8 mouse cellular contexts compared by ENCODE assay signal in the genomic region with DNA sequence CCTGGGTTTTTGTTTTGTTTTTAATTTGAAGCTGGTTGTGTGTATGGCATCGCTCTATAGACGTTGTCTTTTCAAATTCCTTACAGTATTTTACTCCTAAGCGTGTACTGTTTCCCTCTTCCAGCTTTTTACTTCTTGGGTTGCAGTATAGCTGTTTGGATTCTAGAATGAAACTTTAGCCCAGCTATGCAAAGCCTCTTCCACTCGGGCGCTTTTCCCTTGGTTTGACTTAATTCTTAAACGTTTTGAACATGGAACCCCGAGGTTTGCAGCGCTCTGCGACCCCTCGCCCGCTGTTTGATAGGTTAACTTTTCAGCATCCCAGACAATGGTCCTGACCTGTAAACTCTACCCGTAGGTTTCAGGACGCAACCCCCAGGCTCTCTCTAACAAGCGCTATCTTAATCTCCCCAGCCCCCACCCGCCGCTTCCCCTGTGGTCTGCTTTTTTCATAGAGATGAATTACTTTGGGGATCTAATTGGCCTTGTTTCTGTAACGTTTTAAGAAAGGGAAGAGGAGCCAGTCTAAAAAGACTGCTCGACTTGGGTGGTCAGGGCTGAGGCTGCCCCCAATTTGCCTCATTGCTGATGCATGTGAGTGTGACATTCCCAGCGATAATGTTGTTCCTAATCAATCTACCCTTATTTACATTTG. TPM values are rescaled to one million over a fixed set of nuclear protein-coding genes. Genes with fewer than 3 reads are reported as not detected.
DNase-seq lines count a peak whose midpoint lies in the region; ATAC-seq lines count a peak whose summit lies in the region.

No protein-coding gene starts in this region.

- peak overlapping the region; percentile 96 for H3K27ac ChIP-seq in heart, embryonic 10.5 days
- no peak overlapping the region for H3K27ac ChIP-seq in forebrain, embryonic 16.5 days (ENCODE audit: low read length)
- H3K27ac ChIP-seq in macrophage, result no peak overlapping the region

- no peak for ATAC-seq in forebrain, embryonic 16.5 days

- intact Hi-C loops in heart, postnatal 10 days (cut with DNase I), result loop anchor here (5.0 kb wide), 1 partner anchor 137 kb away; no protein-coding TSS in a partner anchor

- no peak for DNase-seq in heart, embryonic 10.5 days (ENCODE audit: low spot score)
- DNase-seq in heart, postnatal 10 days, result no peak
- DNase-seq in ES-CJ7 (ENCODE audit: low read depth, low spot score), result peak; percentile 86
- DNase-seq in layer of hippocampus, adult 8-10 months (ENCODE audit: low spot score in 2 of 2), result no peak
- no peak for DNase-seq in spleen, postnatal 4 days (ENCODE audit: low spot score in 2 of 2)
- DNase-seq in thymus, postnatal 25 days, result no peak

- no peaks in the 10 kb centered on the region for H3K36me3 ChIP-seq in heart, embryonic 10.5 days
- no peaks in the 10 kb centered on the region for H3K36me3 ChIP-seq in forebrain, embryonic 16.5 days (ENCODE audit: control insufficient read depth, insufficient read depth)
- H3K36me3 ChIP-seq in macrophage (ENCODE audit: inconsistent target), result no peaks in the 10 kb centered on the region

- H3K79me2 ChIP-seq in macrophage (ENCODE audit: inconsistent target), result no peaks in the 10 kb centered on the region

- WGBS in heart, embryonic 10.5 days, result 4% methylated on average over 19 of the region's 19 CpGs
- WGBS in forebrain, embryonic 16.5 days, result 2% methylated on average over 19 of the region's 19 CpGs
- WGBS in macrophage (ENCODE audit: missing documents), result 41% methylated on average over 19 of the region's 19 CpGs

- H3K4me2 ChIP-seq in forebrain, embryonic 16.5 days (ENCODE audit: low read length), result peak overlapping the region; percentile 98

- H3K4me3 ChIP-seq in heart, embryonic 10.5 days, result peak overlapping the region; percentile 95
- H3K4me3 ChIP-seq in forebrain, embryonic 16.5 days (replicated peaks; ENCODE audit: low read length), result no peak overlapping the region; the same call in 1 of the 2 replicates
- peak overlapping the region; percentile 41 for H3K4me3 ChIP-seq in macrophage (ENCODE audit: inconsistent target)

- no peak overlapping the region for H3K9ac ChIP-seq in forebrain, embryonic 16.5 days (replicated peaks; ENCODE audit: low read depth, low read length)

- peaks cover 37% of the 10 kb centered on the region for H3K27me3 ChIP-seq in heart, embryonic 10.5 days (ENCODE audit: insufficient read depth, poor library complexity, severe bottlenecking)
- peaks cover 21% of the 10 kb centered on the region for H3K27me3 ChIP-seq in forebrain, embryonic 16.5 days (replicated peaks; ENCODE audit: control insufficient read depth, insufficient read depth, low read length)

- no peaks in the 10 kb centered on the region for H3K9me3 ChIP-seq in heart, embryonic 10.5 days
- no peaks in the 10 kb centered on the region for H3K9me3 ChIP-seq in forebrain, embryonic 16.5 days (ENCODE audit: control insufficient read depth, low read length)

- H3K4me1 ChIP-seq in heart, embryonic 10.5 days, result peaks cover 24% of the 10 kb centered on the region
- peaks cover 49% of the 10 kb centered on the region for H3K4me1 ChIP-seq in forebrain, embryonic 16.5 days (replicated peaks; ENCODE audit: control insufficient read depth, insufficient read depth, low read length)

RNA-seq across cellular contexts. Expression of gene Ptch1, which starts 4.5 kb away (rescaled TPM):
- 8.1 and 16.9 TPM in 2 replicates for polyA plus RNA-seq in heart, embryonic 10.5 days (2016; fragmentation: Nextera tagmentation; extraction: Ambion mirVana)
- total RNA-seq in heart, postnatal 10 days (2021), result 10 to 100 TPM; 16.3 to 20.3 TPM
- polyA plus RNA-seq in forebrain, embryonic 16.5 days (2015; fragmentation: Nextera tagmentation; extraction: Ambion mirVana), result 8.0 and 11.2 TPM in 2 replicates
- 100 to 1,000 TPM in 2 of 26 experiments, 10 to 100 TPM in 7, 1 to 10 TPM in 17; 1.6 to 148 (median 7.5) TPM for total RNA-seq in macrophage (2018; cell fraction: chromatin; rRNA removed)
- 10 to 100 TPM in 2 of 26 experiments, 1 to 10 TPM in 23, under 1 TPM in 1; 0.94 to 26.5 (median 2.5) TPM for total RNA-seq in macrophage (2018; cell fraction: cytosol; rRNA removed)
- 10 to 100 TPM in 7 of 26 experiments, 1 to 10 TPM in 19; 2.3 to 70.8 (median 5.9) TPM for total RNA-seq in macrophage (2018; cell fraction: nucleus; rRNA removed)
- polyA plus RNA-seq in macrophage (2018), result 1.7 to 1.8 TPM (median 1.8 TPM) in 3 replicates
- total RNA-seq in layer of hippocampus, adult 8-10 months (2022), result 10 to 100 TPM; 43.2 to 67.4 (median 50.6) TPM
